Mouse (Mus musculus) embryonic facial prominence, embryonic 12.5 days (tissue): ENCODE results near the gene Zfp57. TPM values are rescaled to one million over a fixed set of nuclear protein-coding genes. Genes with fewer than 3 reads are reported as not detected.
A peak's percentile ranks its signal among the peaks of the same experiment; 100 is the strongest.
"Not testable (repeated sequence)": the region's sequence is repeated elsewhere in the genome, so short reads cannot be mapped to it uniquely, and the experiment has no call there.

ENCODE experiments used
- ATAC-seq: fragments of 200-750 bp; cut with Nextera tagmentation; 2 replicates; pipeline ENCODE4 v1.8.0; 2017; ENCODE audit not compliant: insufficient number of reproducible peaks, insufficient read depth, low FRiP score, low TSS enrichment
- H3K27ac ChIP-seq: fragments of 300-500 bp; sonication (generic); 2 replicates; pipeline ENCODE4 v1.5.1; 2016; ENCODE audit warnings: mild to moderate bottlenecking
- H3K27me3 ChIP-seq: fragments of 300-500 bp; sonication (generic); 2 replicates; pipeline ENCODE4 v1.6.1; 2016; ENCODE audit warnings: mild to moderate bottlenecking, moderate library complexity
- H3K36me3 ChIP-seq: fragments of 300-500 bp; sonication (generic); 2 replicates; pipeline ENCODE4 v1.6.1; 2016; ENCODE audit warnings: mild to moderate bottlenecking
- H3K4me1 ChIP-seq: fragments of 300-500 bp; sonication (generic); 2 replicates; pipeline ENCODE4 v1.6.1; 2016
- H3K4me2 ChIP-seq: fragments of 300-500 bp; sonication (generic); replicated peaks from 2 replicates; pipeline ENCODE4 v1.6.1; 2016; ENCODE audit warnings: mild to moderate bottlenecking, moderate library complexity
- H3K4me3 ChIP-seq: fragments of 300-500 bp; sonication (generic); 2 replicates; pipeline ENCODE4 v1.5.1; 2016; ENCODE audit warnings: mild to moderate bottlenecking
- H3K9ac ChIP-seq: fragments of 300-500 bp; sonication (generic); 2 replicates; pipeline ENCODE4 v1.6.1; 2016; ENCODE audit warnings: mild to moderate bottlenecking, moderate library complexity
- H3K9me3 ChIP-seq: fragments of 300-500 bp; sonication (generic); 2 replicates; pipeline ENCODE4 v1.6.1; 2016; ENCODE audit warnings: mild to moderate bottlenecking, moderate library complexity
- WGBS: fragments of 180-500 bp; shearing (Covaris S2); methylation state at CpG from one replicate; pipeline ENCODE4 v1.1.7; 2016; 5-methylcytosine and 5-hydroxymethylcytosine counted together
- polyA plus RNA-seq: library from polyadenylated mRNA; unstranded; fragments of >200 nt; fragmentation: Nextera tagmentation; extraction: Ambion mirVana; gene quantifications from 2 replicates; pipeline ENCODE4 v1.2.1, GENCODE M21; 2016

Zfp57 gene
- polyA plus RNA-seq, 1 experiment from 2014 or later, result 151 TPM

- Histone ChIP-seq H3K27me3 (no peaks in the 10 kb centered on the region), H3K9ac (no peak overlapping the region), H3K27ac (no peak overlapping the region), H3K36me3 (no peaks in the 10 kb centered on the region), H3K4me3 (no peak overlapping the region), H3K4me1 (0 out of 2 replicates have a peak, but pooled peaks cover 2% of the 10 kb centered on the region), H3K9me3 (no peaks in the 10 kb centered on the region), H3K4me2 (no peak overlapping the region)
- WGBS, result 26% methylated on average over 7 of the region's 7 CpGs
- no peak for ATAC-seq
Observed at GRCm38 (mm10) chr17:36997033-36997735, 3.8 kb upstream of the Zfp57 start.

- H3K4me3 ChIP-seq, result no peak overlapping the region
- no peak overlapping the region for H3K4me2 ChIP-seq
- ATAC-seq, result no peak
- no peak overlapping the region for H3K27ac ChIP-seq
- H3K9me3 ChIP-seq, result no peaks in the 10 kb centered on the region
- no peaks in the 10 kb centered on the region for H3K36me3 ChIP-seq
- 59% methylated on average over 2 of the region's 2 CpGs for WGBS
- H3K4me1 ChIP-seq, result 0 out of 2 replicates have a peak, but pooled peaks cover 2% of the 10 kb centered on the region
- no peaks in the 10 kb centered on the region for H3K27me3 ChIP-seq
- no peak overlapping the region for H3K9ac ChIP-seq
Observed at GRCm38 (mm10) chr17:36998477-36998876, 2.5 kb upstream of the Zfp57 start.

- H3K4me1 ChIP-seq, result 0 out of 2 replicates have a peak, but pooled peaks cover 6% of the 10 kb centered on the region
- H3K4me3 ChIP-seq, result peak overlapping the region; percentile 72
- H3K9ac ChIP-seq, result peak overlapping the region; percentile 94
- peaks cover 25% of the 10 kb centered on the region for H3K36me3 ChIP-seq
- no peaks in the 10 kb centered on the region for H3K27me3 ChIP-seq
- H3K9me3 ChIP-seq, result no peaks in the 10 kb centered on the region
- peak; percentile 86 for ATAC-seq
- peak overlapping the region; percentile 78 for H3K4me2 ChIP-seq
- peak overlapping the region; percentile 95 for H3K27ac ChIP-seq
- under 1% methylated on average over 49 of the region's 49 CpGs for WGBS
Observed at GRCm38 (mm10) chr17:37002364-37003330, 1.7 kb downstream of the Zfp57 start.

GRCm38 (mm10) chr17:37003366-37003765, 2.4 kb downstream of the Zfp57 start:
- WGBS, result 45% methylated on average over 4 of the region's 4 CpGs
- no peaks in the 10 kb centered on the region for H3K9me3 ChIP-seq
- 0 out of 2 replicates have a peak, but pooled peaks cover 6% of the 10 kb centered on the region for H3K4me1 ChIP-seq
- peak overlapping the region; percentile 95; the same call in 1 of the 2 replicates for H3K27ac ChIP-seq
- H3K9ac ChIP-seq, result peak overlapping the region; percentile 94
- peak overlapping the region; percentile 72 for H3K4me3 ChIP-seq
- peaks cover 31% of the 10 kb centered on the region for H3K36me3 ChIP-seq
- H3K27me3 ChIP-seq, result no peaks in the 10 kb centered on the region
- H3K4me2 ChIP-seq, result peak overlapping the region; percentile 78
- ATAC-seq, result no peak

GRCm38 (mm10) chr17:37008161-37008560, 7.2 kb downstream of the Zfp57 start:
- Histone ChIP-seq H3K9me3 (no peaks in the 10 kb centered on the region), H3K4me1 (0 out of 2 replicates have a peak, but pooled peaks cover 6% of the 10 kb centered on the region), H3K4me2 (no peak overlapping the region), H3K27ac (no peak overlapping the region), H3K36me3 (peaks cover 61% of the 10 kb centered on the region), H3K9ac (no peak overlapping the region), H3K4me3 (no peak overlapping the region), H3K27me3 (no peaks in the 10 kb centered on the region)
- no peak for ATAC-seq
- 93% methylated on average over 6 of the region's 6 CpGs for WGBS

GRCm38 (mm10) chr17:37009460-37010042, 8.6 kb downstream of the Zfp57 start:
- no peak overlapping the region for H3K9ac ChIP-seq
- H3K36me3 ChIP-seq, result peaks cover 56% of the 10 kb centered on the region
- H3K27ac ChIP-seq, result no peak overlapping the region
- 93% methylated on average over 17 of the region's 17 CpGs for WGBS
- ATAC-seq, result no peak
- no peak overlapping the region for H3K4me3 ChIP-seq
- H3K27me3 ChIP-seq, result no peaks in the 10 kb centered on the region
- H3K4me1 ChIP-seq, result no peaks in the 10 kb centered on the region
- H3K9me3 ChIP-seq, result no peaks in the 10 kb centered on the region
- H3K4me2 ChIP-seq, result no peak overlapping the region

- H3K27ac ChIP-seq, result no peak overlapping the region
- no peak overlapping the region for H3K4me3 ChIP-seq
- WGBS, result 91% methylated on average over 3 of the region's 3 CpGs
- H3K9ac ChIP-seq, result no peak overlapping the region
- no peaks in the 10 kb centered on the region for H3K27me3 ChIP-seq
- H3K4me2 ChIP-seq, result no peak overlapping the region
- peaks cover 45% of the 10 kb centered on the region for H3K36me3 ChIP-seq
- no peak for ATAC-seq
- H3K9me3 ChIP-seq, result no peaks in the 10 kb centered on the region
- H3K4me1 ChIP-seq, result no peaks in the 10 kb centered on the region
Observed at GRCm38 (mm10) chr17:37011719-37012118, 10.8 kb downstream of the Zfp57 start.

GRCm38 (mm10) chr17:37012141-37012540, 11.2 kb downstream of the Zfp57 start:
- Histone ChIP-seq H3K9me3 (no peaks in the 10 kb centered on the region), H3K4me3 (no peak overlapping the region), H3K36me3 (peaks cover 41% of the 10 kb centered on the region), H3K4me2 (no peak overlapping the region), H3K27me3 (no peaks in the 10 kb centered on the region), H3K4me1 (no peaks in the 10 kb centered on the region), H3K27ac (no peak overlapping the region), H3K9ac (no peak overlapping the region)
- no peak for ATAC-seq
- WGBS, result 73% methylated on average over 5 of the region's 5 CpGs

GRCm38 (mm10) chr17:37016333-37016732, 15.4 kb downstream of the Zfp57 start:
- H3K9me3 ChIP-seq, result no peaks in the 10 kb centered on the region
- H3K9ac ChIP-seq, result no peak overlapping the region
- no peaks in the 10 kb centered on the region for H3K4me1 ChIP-seq
- H3K36me3 ChIP-seq, result 0 out of 2 replicates have a peak, but pooled peaks cover 4% of the 10 kb centered on the region
- H3K27ac ChIP-seq, result no peak overlapping the region
- no peaks in the 10 kb centered on the region for H3K27me3 ChIP-seq
- H3K4me2 ChIP-seq, result no peak overlapping the region
- no peak for ATAC-seq
- H3K4me3 ChIP-seq, result no peak overlapping the region

GRCm38 (mm10) chr17:37018328-37018727, 17.4 kb downstream of the Zfp57 start:
- H3K4me1 ChIP-seq, result no peaks in the 10 kb centered on the region
- no peaks in the 10 kb centered on the region for H3K36me3 ChIP-seq
- no peak overlapping the region for H3K27ac ChIP-seq
- H3K4me3 ChIP-seq, result no peak overlapping the region
- H3K4me2 ChIP-seq, result no peak overlapping the region
- ATAC-seq, result no peak
- H3K9me3 ChIP-seq, result no peaks in the 10 kb centered on the region
- H3K27me3 ChIP-seq, result no peaks in the 10 kb centered on the region
- H3K9ac ChIP-seq, result no peak overlapping the region
- 82% methylated on average over 3 of the region's 3 CpGs for WGBS

- not testable (repeated sequence) for H3K4me3 ChIP-seq, H3K9ac ChIP-seq, H3K4me2 ChIP-seq, H3K36me3 ChIP-seq, H3K27me3 ChIP-seq, H3K9me3 ChIP-seq, H3K4me1 ChIP-seq, ATAC-seq, H3K27ac ChIP-seq
- WGBS, result 87% methylated on average over 5 of the region's 5 CpGs
Observed at GRCm38 (mm10) chr17:37019242-37019641, 18.3 kb downstream of the Zfp57 start.
